Mouse (Mus musculus): Measurements from ENCODE around the gene Elmod3. TPM values are rescaled to one million over a fixed set of nuclear protein-coding genes. Genes with fewer than 3 reads are reported as not detected.
A peak's percentile ranks its signal among the peaks of the same experiment; 100 is the strongest.

Elmod3 gene
- total and polyA plus RNA-seq, 2 experiments from 2014 or later: 17.6 to 21.9 TPM

- H3K4me1 ChIP-seq (ENCODE audit: control insufficient read depth, insufficient read depth): peaks cover 10% of the 10 kb centered on the region
- whole genome bisulfite sequencing: 87% methylated on average over 5 of the region's 5 CpGs
- no peak within 1 kb of the TSS for H3K4me3 ChIP-seq (ENCODE audit: low read depth, low read length)
- no peaks in the 10 kb centered on the region for H3K36me3 ChIP-seq (replicated peaks; ENCODE audit: control insufficient read depth, insufficient read depth, low read length)
- no peak for TF ChIP-seq CTCF (IDR thresholded peaks at IDR 0.05; ENCODE audit: low read depth)
- TF ChIP-seq EP300 (IDR thresholded peaks at IDR 0.05; ENCODE audit: low read depth): no peak
- H3K4me2 ChIP-seq (ENCODE audit: low read depth, low read length): no peak within 1 kb of the TSS
- no peaks in the 10 kb centered on the region for H3K27me3 ChIP-seq (ENCODE audit: control insufficient read depth, insufficient read depth, low read length)
- H3K9me3 ChIP-seq (replicated peaks; ENCODE audit: control insufficient read depth, low read length): no peaks in the 10 kb centered on the region
- H3K9ac ChIP-seq (replicated peaks; ENCODE audit: low read depth, low read length): no peak within 1 kb of the TSS
- ATAC-seq (ENCODE audit: insufficient read depth, low read depth) (no peak), DNase-seq (ENCODE audit: low spot score) (no peak)
- peak within 1 kb of the TSS; percentile 60; the same call in 1 of the 2 replicates for H3K27ac ChIP-seq (ENCODE audit: low read depth)
These were observed 76.6 kb downstream of the Elmod3 start, which contains the start of gene Sh2d6 for GRCm38 (mm10) chr6:72521607-72522006. TSS of gene Sh2d6 (minus strand) at chr6:72521707.

GRCm38 (mm10) chr6:72520904-72521303 is 77.3 kb downstream of the Elmod3 start:
- H3K27ac ChIP-seq (ENCODE audit: low read depth): no peak overlapping the region
- H3K9me3 ChIP-seq (replicated peaks; ENCODE audit: control insufficient read depth, low read length): no peaks in the 10 kb centered on the region
- DNase-seq (ENCODE audit: low spot score): no peak
- no peak overlapping the region for H3K4me2 ChIP-seq (ENCODE audit: low read depth, low read length)
- peaks cover 10% of the 10 kb centered on the region for H3K4me1 ChIP-seq (ENCODE audit: control insufficient read depth, insufficient read depth)
- no peak for ATAC-seq (ENCODE audit: insufficient read depth, low read depth)
- no peak overlapping the region for H3K4me3 ChIP-seq (ENCODE audit: low read depth, low read length)
- no peaks in the 10 kb centered on the region for H3K36me3 ChIP-seq (replicated peaks; ENCODE audit: control insufficient read depth, insufficient read depth, low read length)
- 91% methylated on average over 5 of the region's 5 CpGs for WGBS
- no peak overlapping the region for H3K9ac ChIP-seq (replicated peaks; ENCODE audit: low read depth, low read length)
- no peaks in the 10 kb centered on the region for H3K27me3 ChIP-seq (ENCODE audit: control insufficient read depth, insufficient read depth, low read length)
- TF ChIP-seq CTCF (IDR thresholded peaks at IDR 0.05; ENCODE audit: low read depth): no peak
- no peak for TF ChIP-seq EP300 (IDR thresholded peaks at IDR 0.05; ENCODE audit: low read depth)

DNA sequence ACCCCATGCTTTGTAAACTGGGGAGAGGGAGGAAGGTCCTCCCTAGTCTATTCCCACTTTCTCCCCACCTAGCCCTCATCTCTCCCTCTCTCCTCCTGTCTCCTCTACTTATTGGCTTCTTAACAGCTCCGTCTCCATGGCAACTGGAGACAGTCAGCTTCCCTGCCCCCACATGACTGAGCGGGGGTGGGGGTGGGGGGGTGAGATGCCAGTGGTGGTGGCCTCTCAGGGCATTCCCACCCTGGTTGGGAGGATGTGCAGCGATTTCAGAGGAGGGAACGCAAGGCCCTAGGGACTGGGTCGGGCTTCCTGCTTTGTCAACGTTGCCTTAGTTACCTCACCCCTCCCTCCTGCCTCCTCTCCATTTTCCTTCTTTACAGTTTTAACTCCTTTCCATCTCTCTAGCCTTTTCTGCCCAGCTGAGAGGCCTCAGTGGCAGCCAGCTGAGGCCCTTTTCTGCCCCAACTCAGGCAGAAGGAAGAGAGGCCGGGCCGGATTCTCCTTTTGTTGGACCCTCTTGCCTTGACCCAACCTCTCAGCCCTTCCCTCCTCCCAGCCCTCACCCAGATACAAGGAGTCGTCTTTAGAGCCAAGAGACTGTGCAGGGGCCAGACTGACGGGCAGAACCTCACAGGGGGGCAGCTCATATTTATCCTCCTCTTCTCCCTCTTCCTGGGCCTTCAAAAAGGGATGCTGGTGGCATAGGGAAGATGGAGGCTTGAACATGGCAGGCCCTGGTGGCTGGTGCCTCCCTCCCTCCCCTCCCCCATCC is 78.1 kb downstream of the Elmod3 start:
- WGBS: 26% methylated on average over 10 of the region's 10 CpGs
- H3K9ac ChIP-seq (replicated peaks; ENCODE audit: low read depth, low read length): no peak overlapping the region

DNA sequence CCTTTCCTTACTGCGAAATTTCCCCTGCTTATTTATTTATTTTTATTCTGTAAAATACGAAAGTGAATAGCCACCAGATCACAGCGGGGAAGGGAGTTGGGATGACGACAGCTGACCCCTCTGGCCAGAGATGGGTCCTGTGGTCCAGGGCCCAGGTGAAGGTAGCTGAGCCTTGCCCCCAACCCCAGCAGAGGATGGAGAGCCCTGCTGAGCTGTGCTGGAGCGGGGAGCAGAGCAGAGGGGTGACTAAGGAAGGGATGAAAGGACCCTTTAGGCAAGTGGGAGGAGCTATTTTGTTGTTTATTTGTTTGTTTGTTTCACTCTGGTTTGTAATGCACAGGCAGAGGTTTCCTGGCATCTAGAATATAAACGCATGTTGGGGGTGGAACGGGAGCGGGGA is 78.9 kb downstream of the Elmod3 start:
- Histone ChIP-seq H3K4me1 (ENCODE audit: control insufficient read depth, insufficient read depth) (peaks cover 10% of the 10 kb centered on the region), H3K36me3 (replicated peaks; ENCODE audit: control insufficient read depth, insufficient read depth, low read length) (no peaks in the 10 kb centered on the region), H3K9ac (replicated peaks; ENCODE audit: low read depth, low read length) (no peak overlapping the region), H3K27me3 (ENCODE audit: control insufficient read depth, insufficient read depth, low read length) (no peaks in the 10 kb centered on the region), H3K4me2 (ENCODE audit: low read depth, low read length) (no peak overlapping the region; the same call in 1 of the 2 replicates), H3K4me3 (ENCODE audit: low read depth, low read length) (no peak overlapping the region), H3K27ac (ENCODE audit: low read depth) (no peak overlapping the region), H3K9me3 (replicated peaks; ENCODE audit: control insufficient read depth, low read length) (no peaks in the 10 kb centered on the region)
- no peak for ATAC-seq (ENCODE audit: insufficient read depth, low read depth)
- TF ChIP-seq CTCF (IDR thresholded peaks at IDR 0.05; ENCODE audit: low read depth): no peak
- no peak for TF ChIP-seq EP300 (IDR thresholded peaks at IDR 0.05; ENCODE audit: low read depth)
- no peak for DNase-seq (ENCODE audit: low spot score)
- WGBS: 42% methylated on average over 8 of the region's 8 CpGs

More for the DNA sequence above, 78.1 kb downstream of the Elmod3 start:
- Histone ChIP-seq H3K27ac (ENCODE audit: low read depth) (peak overlapping the region; percentile 60), H3K27me3 (ENCODE audit: control insufficient read depth, insufficient read depth, low read length) (no peaks in the 10 kb centered on the region), H3K9me3 (replicated peaks; ENCODE audit: control insufficient read depth, low read length) (no peaks in the 10 kb centered on the region), H3K36me3 (replicated peaks; ENCODE audit: control insufficient read depth, insufficient read depth, low read length) (no peaks in the 10 kb centered on the region), H3K4me2 (ENCODE audit: low read depth, low read length) (peak overlapping the region; percentile 18; the same call in 1 of the 2 replicates), H3K4me1 (ENCODE audit: control insufficient read depth, insufficient read depth) (peaks cover 10% of the 10 kb centered on the region), H3K4me3 (ENCODE audit: low read depth, low read length) (no peak overlapping the region)
- DNase-seq (ENCODE audit: low spot score): peak; percentile 82
- ATAC-seq (ENCODE audit: insufficient read depth, low read depth): peak; percentile 84
- peak; percentile 25; the same call in 1 of the 2 replicates for TF ChIP-seq EP300 (IDR thresholded peaks at IDR 0.05; ENCODE audit: low read depth)
- no peak for TF ChIP-seq CTCF (IDR thresholded peaks at IDR 0.05; ENCODE audit: low read depth)

GRCm38 (mm10) chr6:72518842-72519241 is 79.4 kb downstream of the Elmod3 start:
- ATAC-seq (ENCODE audit: insufficient read depth, low read depth): no peak
- H3K4me1 ChIP-seq (ENCODE audit: control insufficient read depth, insufficient read depth): peaks cover 10% of the 10 kb centered on the region
- TF ChIP-seq CTCF (IDR thresholded peaks at IDR 0.05; ENCODE audit: low read depth) (no peak), EP300 (IDR thresholded peaks at IDR 0.05; ENCODE audit: low read depth) (no peak)
- no peak overlapping the region for H3K27ac ChIP-seq (ENCODE audit: low read depth)
- H3K36me3 ChIP-seq (replicated peaks; ENCODE audit: control insufficient read depth, insufficient read depth, low read length): no peaks in the 10 kb centered on the region
- H3K4me2 ChIP-seq (ENCODE audit: low read depth, low read length): no peak overlapping the region
- H3K9ac ChIP-seq (replicated peaks; ENCODE audit: low read depth, low read length): no peak overlapping the region
- no peaks in the 10 kb centered on the region for H3K27me3 ChIP-seq (ENCODE audit: control insufficient read depth, insufficient read depth, low read length)
- DNase-seq (ENCODE audit: low spot score): no peak
- no peak overlapping the region for H3K4me3 ChIP-seq (ENCODE audit: low read depth, low read length)
- H3K9me3 ChIP-seq (replicated peaks; ENCODE audit: control insufficient read depth, low read length): no peaks in the 10 kb centered on the region
- 63% methylated on average over 1 of the region's 1 CpGs for WGBS

Other genes with a start within 250 kb of the Elmod3 start
- gene Tmem150a, start 243.0 kb downstream of the Elmod3 start, total RNA-seq (2014; rRNA removed; ENCODE audit: low replicate concordance): 18.2 and 23.2 TPM in 2 replicates
- 8.0 and 9.7 TPM in 2 replicates for gene Tmem150a, start 243.0 kb downstream of the Elmod3 start, polyA plus RNA-seq (2015; fragmentation: Nextera tagmentation; extraction: Ambion mirVana)
- 53.5 and 65.0 TPM in 2 replicates for gene Rnf181, start 231.5 kb downstream of the Elmod3 start, total RNA-seq (2014; rRNA removed; ENCODE audit: low replicate concordance)
- 74.9 and 81.3 TPM in 2 replicates for gene Rnf181, start 231.5 kb downstream of the Elmod3 start, polyA plus RNA-seq (2015; fragmentation: Nextera tagmentation; extraction: Ambion mirVana)
- 19.5 and 39.8 TPM in 2 replicates for gene Vamp5, start 217.9 kb downstream of the Elmod3 start, total RNA-seq (2014; rRNA removed; ENCODE audit: low replicate concordance)
- 49.0 and 52.9 TPM in 2 replicates for gene Vamp5, start 217.9 kb downstream of the Elmod3 start, polyA plus RNA-seq (2015; fragmentation: Nextera tagmentation; extraction: Ambion mirVana)
- gene Vamp8, start 207.7 kb downstream of the Elmod3 start, total RNA-seq (2014; rRNA removed; ENCODE audit: low replicate concordance): 69.8 and 109 TPM in 2 replicates
- gene Vamp8, start 207.7 kb downstream of the Elmod3 start, polyA plus RNA-seq (2015; fragmentation: Nextera tagmentation; extraction: Ambion mirVana): 174 and 175 TPM in 2 replicates
- gene Ggcx, start 184.1 kb downstream of the Elmod3 start, total RNA-seq (2014; rRNA removed; ENCODE audit: low replicate concordance): 16.8 and 21.9 TPM in 2 replicates
- 13.2 and 16.8 TPM in 2 replicates for gene Ggcx, start 184.1 kb downstream of the Elmod3 start, polyA plus RNA-seq (2015; fragmentation: Nextera tagmentation; extraction: Ambion mirVana)
- 111 and 123 TPM in 2 replicates for gene Mat2a, start 158.9 kb downstream of the Elmod3 start, total RNA-seq (2014; rRNA removed; ENCODE audit: low replicate concordance)
- 200 and 229 TPM in 2 replicates for gene Mat2a, start 158.9 kb downstream of the Elmod3 start, polyA plus RNA-seq (2015; fragmentation: Nextera tagmentation; extraction: Ambion mirVana)
- not detected in 2 replicates for gene Sh2d6, start 76.7 kb downstream of the Elmod3 start, total RNA-seq (2014; rRNA removed; ENCODE audit: low replicate concordance)
- not detected in 2 replicates for gene Sh2d6, start 76.7 kb downstream of the Elmod3 start, polyA plus RNA-seq (2015; fragmentation: Nextera tagmentation; extraction: Ambion mirVana)
- gene Capg, start 54.0 kb downstream of the Elmod3 start, total RNA-seq (2014; rRNA removed; ENCODE audit: low replicate concordance): 25.1 and 53.6 TPM in 2 replicates
- gene Capg, start 54.0 kb downstream of the Elmod3 start, polyA plus RNA-seq (2015; fragmentation: Nextera tagmentation; extraction: Ambion mirVana): 24.9 and 25.9 TPM in 2 replicates
- gene Retsat, start 62 bp upstream of the Elmod3 start, total RNA-seq (2014; rRNA removed; ENCODE audit: low replicate concordance): 21.8 and 41.8 TPM in 2 replicates
- 64.4 and 69.1 TPM in 2 replicates for gene Retsat, start 62 bp upstream of the Elmod3 start, polyA plus RNA-seq (2015; fragmentation: Nextera tagmentation; extraction: Ambion mirVana)
- 16.4 and 22.5 TPM in 2 replicates for gene Tgoln1, start 18.6 kb upstream of the Elmod3 start, total RNA-seq (2014; rRNA removed; ENCODE audit: low replicate concordance)
- gene Tgoln1, start 18.6 kb upstream of the Elmod3 start, polyA plus RNA-seq (2015; fragmentation: Nextera tagmentation; extraction: Ambion mirVana): 19.4 and 21.3 TPM in 2 replicates
- gene Tcf7l1, start 190.8 kb upstream of the Elmod3 start, total RNA-seq (2014; rRNA removed; ENCODE audit: low replicate concordance): 1.3 and 8.8 TPM in 2 replicates
- gene Tcf7l1, start 190.8 kb upstream of the Elmod3 start, polyA plus RNA-seq (2015; fragmentation: Nextera tagmentation; extraction: Ambion mirVana): 9.0 and 9.2 TPM in 2 replicates

Measured in heart, postnatal 0 days (tissue).